Mouse (Mus musculus): Measurements from ENCODE around the gene F2.
"Not testable (repeated sequence)": the region's sequence is repeated elsewhere in the genome, so short reads cannot be mapped to it uniquely, and the experiment has no call there.

F2 gene

DNA sequence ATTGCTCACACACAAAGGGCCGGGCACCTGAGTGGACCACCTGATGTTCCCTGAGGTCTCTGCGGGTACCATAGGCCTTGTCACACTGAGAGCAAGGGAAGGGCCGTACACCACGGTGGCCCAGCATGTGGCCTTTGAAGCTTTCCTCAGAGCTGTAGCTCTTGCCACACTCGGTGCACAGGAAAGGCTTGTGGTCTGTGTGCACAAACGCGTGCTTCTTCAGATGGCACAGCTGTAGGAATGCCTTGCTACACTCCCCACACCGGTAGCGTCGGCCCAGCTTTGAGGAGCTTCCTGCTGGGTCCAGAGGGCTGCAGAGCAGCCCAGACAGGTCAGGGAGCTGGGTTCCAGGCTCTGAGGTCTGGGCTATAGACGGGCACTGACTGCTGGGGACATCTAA, 9.6 kb upstream of the F2 start:
- no peak for DNase-seq (ENCODE audit: low spot score)

- no peak for DNase-seq (ENCODE audit: low spot score)
Observed at GRCm38 (mm10) chr2:91645354-91645753, 9.1 kb upstream of the F2 start.

DNA sequence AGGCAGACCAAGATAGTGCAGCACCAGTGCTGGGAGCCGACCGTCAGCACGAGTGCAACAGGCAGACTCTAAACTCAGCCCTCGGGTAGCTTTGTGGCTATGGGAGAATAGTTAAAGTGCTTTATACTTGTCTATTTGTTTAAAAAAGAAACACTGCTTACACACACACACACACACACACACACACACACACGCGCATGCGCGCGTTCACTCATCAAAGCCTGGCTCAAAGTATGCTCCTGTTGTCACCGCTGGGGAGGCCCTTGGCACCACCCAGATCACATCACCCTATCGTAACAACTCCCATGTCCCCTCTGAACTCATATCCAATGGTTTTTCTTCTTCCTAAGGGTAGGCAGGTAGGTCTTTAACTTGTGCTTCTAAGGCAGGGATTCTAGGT, 7.8 kb upstream of the F2 start:
- DNase-seq (ENCODE audit: low spot score), result no peak

DNA sequence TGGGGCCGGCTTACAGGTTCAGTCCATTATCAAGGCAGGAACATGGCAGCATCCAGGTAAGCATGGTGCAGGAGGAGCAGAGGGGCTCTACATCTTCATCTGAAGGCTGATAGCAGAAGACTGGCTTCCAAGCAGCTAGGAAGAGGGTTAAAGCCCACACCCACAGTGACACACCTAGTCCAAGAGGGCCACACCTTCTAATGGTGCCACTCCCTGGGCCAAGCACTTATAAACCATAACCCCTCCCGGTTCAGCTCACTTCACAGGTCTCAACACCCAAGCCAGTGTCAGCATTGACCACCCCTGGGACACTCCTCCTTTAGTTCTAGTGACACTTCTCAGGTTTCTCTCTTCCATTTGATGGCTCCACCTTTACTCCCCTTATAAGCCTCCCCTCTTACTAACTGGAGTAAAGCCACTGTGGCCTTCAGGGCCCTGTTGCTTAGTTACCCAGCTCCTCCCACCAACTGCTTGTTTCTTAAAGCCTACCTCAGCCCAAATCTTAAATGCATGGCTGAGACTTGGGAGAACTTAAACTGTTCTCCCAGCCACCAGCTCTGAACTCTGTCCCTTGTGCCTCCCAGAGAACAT, 6.7 kb upstream of the F2 start:
- no peak for DNase-seq (ENCODE audit: low spot score)

DNA sequence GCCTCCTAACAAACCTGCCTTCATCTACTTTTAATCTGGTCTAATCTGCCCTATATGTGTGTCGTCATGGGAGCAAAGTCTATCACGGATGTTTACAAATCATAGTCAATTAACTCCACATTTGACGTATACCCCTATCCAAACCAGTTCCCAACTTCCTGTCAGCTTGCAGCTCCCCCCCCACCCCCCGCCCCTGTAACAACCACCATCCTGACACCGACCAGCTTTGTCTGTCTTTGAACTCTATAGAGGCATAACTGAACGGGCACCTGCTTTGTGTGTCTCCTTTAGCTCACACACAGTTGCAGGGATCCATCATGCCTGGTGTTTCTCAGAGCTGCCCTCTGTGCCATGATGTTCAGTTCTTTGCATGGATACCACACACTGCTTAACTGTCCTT, 2.7 kb upstream of the F2 start:
- DNase-seq (ENCODE audit: low spot score), result no peak

- no peak for DNase-seq (ENCODE audit: low spot score)
Observed at GRCm38 (mm10) chr2:91636727-91637338, 619 bp upstream of the F2 start.

DNA sequence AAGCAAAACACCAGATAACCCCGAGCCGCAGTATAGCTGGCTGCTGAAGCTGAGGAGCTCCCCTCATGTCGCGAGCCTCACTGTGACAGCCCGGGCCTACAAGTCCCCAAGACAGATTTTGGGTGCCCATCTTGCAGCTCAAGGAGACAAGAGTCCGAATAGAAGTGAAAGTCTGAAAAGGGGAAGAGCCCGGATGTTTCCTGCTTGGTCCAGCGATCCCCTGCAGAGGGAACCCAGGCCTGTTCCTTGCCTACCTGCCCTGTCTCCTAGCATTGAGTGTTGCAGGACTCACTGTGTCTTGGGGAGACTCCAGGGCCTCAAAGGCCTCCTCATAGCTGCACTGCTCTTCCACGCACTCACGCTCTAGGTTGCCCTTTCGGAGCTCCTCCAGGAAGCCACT, 728 bp downstream of the F2 start:
- no peak for DNase-seq (ENCODE audit: low spot score)

DNA sequence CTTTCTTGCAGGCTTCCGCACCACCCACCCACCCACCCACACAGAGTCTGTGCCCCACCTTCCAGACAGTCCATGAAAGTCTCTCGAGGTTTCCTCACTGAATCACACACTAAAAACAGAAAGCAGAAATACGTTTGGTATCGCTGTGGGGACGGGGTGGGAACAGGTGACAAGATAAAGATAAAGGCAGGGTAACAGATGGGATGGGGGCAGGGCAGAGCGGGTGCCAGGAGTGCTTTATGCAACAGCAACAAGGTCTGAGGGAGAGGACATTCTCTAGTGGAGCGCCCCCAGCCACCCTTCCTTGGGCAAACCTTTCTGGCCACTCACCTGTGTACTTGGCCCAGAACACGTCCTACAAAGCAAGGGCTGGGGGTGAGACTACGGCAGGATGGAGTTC, 1.4 kb downstream of the F2 start:
- DNase-seq (ENCODE audit: low spot score), result no peak

GRCm38 (mm10) chr2:91633334-91633977, 2.8 kb downstream of the F2 start:
- DNase-seq (ENCODE audit: low spot score), result no peak

DNA sequence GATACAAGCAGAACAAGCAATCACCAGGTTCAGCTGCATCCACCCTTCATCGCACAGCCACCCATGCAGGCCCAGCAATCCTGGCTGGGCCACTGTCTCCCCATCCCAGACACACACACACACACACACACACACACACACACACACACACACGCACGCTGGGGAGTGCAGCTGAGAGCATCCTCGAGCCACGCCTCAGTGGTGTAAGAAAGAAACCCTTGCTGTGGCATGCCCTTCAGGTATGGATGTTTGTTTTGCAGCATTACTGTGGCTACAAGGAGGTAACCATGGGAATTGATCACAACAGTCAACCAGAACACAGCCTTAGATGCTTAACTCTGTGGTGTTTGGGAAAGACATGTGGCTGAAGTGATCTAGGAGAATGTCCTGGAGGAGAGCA, 3.9 kb downstream of the F2 start:
- DNase-seq (ENCODE audit: low spot score), result no peak

DNA sequence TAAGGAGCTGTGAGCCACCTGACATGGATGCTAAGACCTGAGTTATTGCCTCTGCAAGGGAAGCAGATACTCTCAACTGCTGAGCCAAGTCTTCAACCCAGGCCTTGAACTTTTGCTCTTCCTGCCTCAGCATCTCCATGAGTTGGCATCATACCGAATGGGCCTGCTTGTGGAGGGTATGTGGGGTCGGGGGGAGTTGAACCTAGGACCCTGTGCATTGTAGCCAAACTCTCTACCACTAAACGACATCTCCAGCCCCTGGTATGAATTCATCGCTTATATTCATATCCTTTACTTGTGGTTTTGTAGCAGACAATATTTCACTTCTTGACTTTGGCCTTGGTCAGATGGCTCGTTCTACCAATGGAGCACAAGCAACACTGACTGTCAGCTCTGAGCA, 4.4 kb downstream of the F2 start:
- no peak for DNase-seq (ENCODE audit: low spot score)

DNA sequence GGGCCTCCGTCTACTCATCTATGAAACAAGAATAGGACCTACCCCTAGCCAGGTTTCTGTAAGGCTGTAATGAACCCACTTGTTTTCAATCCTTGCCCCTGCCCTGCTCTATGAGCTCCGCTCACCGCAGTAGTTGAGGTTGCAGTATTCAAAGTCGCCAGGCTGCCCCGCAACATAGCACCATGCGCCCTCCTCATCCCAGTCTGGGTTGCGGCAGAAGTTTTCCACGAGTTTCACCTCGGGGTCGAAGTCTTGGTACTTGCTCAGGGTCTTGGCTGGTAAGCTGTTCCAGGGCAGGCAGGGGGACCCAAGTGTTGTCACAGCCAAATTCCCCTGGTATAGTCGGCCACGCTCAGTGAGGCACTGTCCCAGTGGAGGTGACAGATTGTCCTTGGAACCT, 5.8 kb downstream of the F2 start:
- DNase-seq (ENCODE audit: low spot score), result no peak

DNA sequence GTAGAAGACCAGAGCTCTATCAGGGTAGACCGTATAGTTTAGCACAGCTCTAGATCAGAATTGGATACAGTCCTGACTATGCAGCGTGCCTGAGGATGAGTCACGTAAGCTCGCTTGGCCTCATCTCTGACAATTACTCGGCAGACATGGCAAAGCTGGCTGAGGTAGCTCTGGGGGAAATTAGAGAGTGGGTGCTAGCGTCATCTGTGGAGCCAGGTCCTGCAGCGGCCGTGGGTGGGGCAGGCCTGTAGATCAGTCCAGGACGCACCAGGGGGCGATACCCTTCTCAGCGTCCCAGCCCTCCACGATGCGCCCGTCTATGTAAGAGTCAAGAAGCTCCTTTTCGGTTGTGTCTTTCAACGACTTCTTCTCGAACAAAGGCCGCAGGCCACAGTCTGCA, 6.5 kb downstream of the F2 start:
- DNase-seq (ENCODE audit: low spot score), result no peak

DNA sequence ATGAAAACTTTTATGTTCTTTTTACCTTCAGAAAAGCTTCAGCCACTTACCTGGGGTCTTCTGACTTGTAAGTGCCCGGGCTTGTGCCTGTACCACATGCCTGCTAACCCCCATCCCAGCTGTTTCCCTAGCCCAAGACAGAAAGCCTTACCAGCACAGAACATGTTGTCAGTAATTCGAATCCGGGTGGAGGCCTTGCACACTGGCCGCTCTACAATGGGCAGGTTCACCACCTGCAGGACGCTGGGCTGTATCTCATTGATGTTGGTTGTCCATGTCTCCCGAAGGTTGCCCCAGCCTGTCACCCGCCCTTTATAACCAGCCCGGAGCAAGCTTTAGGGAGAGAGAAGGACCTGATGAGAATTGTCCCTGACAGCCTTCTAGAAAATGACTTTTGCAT, 8.0 kb downstream of the F2 start:
- DNase-seq (ENCODE audit: low spot score), result no peak

DNA sequence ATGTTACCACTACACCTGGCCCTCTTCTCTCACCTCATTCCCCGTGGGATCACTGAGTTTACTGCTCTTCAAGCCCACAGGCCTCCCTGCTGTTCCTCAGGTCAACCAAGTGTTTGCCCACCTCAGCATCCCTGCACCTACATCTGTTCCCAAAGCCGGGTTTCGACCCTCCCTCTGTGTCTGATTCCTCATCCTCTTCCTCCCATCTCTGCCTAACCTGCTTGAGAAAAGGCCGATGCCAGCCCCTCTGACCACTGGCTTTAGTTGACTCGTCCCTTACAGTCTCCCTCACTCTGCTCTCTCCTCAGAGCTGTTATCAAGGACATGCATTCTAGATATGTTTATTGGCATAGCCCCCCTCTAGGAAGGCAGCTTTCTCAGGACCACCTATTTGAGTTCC, 8.7 kb downstream of the F2 start:
- no peak for DNase-seq (ENCODE audit: low spot score)

DNA sequence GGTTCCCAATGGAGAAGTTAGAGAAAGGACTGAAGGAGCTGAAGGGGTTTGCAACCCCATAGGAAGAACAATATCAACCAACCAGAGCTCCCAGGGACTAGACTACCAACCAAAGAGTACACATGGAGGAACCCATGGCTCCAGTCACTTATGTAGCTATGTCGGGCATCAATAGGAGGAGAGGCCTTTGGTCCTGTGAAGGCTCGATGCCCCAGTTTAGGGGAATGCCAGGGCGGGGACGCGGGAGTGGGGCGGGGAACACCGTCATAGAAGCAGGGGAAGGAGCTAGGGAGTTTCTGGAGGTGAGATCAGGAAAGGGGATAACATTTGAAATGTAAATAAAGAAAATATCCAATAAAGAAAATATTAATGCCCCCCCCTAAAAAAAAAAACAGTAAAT, 12.8 kb downstream of the F2 start:
- DNase-seq (ENCODE audit: low spot score), result not testable (repeated sequence)

- DNase-seq (ENCODE audit: low spot score), result no peak
Observed at GRCm38 (mm10) chr2:91622356-91622755, 13.9 kb downstream of the F2 start.

DNA sequence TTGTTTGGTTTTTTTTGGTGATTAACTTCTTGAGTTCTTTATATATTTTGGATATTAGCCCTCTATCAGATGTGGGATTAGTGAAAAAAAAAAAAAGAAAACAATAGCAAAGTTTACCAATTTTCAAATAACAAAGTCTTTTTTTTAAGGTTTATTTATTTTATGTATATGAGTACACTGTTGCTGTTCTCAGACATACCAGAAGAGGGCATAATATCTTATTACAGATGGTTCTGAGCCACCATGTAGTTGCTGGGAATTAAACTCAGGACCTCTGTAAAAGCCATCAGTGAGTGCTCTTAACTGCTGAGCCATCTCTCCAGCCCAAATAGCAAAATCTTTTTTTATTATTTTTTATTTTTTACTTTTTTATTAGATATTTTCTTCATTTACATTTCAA, 26.8 kb downstream of the F2 start:
- DNase-seq (ENCODE audit: low spot score), result not testable (repeated sequence)

- DNase-seq (ENCODE audit: low spot score), result no peak
Observed at GRCm38 (mm10) chr2:91602389-91602788, 33.8 kb downstream of the F2 start.

GRCm38 (mm10) chr2:91600475-91600874, 35.7 kb downstream of the F2 start:
- DNase-seq (ENCODE audit: low spot score), result no peak

GRCm38 (mm10) chr2:91586242-91586641, 50.0 kb downstream of the F2 start:
- no peak for DNase-seq (ENCODE audit: low spot score)

GRCm38 (mm10) chr2:91580894-91581293, 55.3 kb downstream of the F2 start:
- DNase-seq (ENCODE audit: low spot score), result no peak
